Mouse (Mus musculus): ENCODE results near the gene Rassf9.

Gene Rassf9

GRCm38 (mm10) chr10:102511807-102512461 is at the start of gene Rassf9:
Gene Rassf9, plus strand, starts transcription at chr10:102512222.
- peak; percentile 11 for DNase-seq (ENCODE audit: low spot score in 2 of 2)

- no peak for DNase-seq (ENCODE audit: low spot score in 2 of 2)
Observed at GRCm38 (mm10) chr10:102469412-102469811, 42.6 kb upstream of the Rassf9 start.

DNA sequence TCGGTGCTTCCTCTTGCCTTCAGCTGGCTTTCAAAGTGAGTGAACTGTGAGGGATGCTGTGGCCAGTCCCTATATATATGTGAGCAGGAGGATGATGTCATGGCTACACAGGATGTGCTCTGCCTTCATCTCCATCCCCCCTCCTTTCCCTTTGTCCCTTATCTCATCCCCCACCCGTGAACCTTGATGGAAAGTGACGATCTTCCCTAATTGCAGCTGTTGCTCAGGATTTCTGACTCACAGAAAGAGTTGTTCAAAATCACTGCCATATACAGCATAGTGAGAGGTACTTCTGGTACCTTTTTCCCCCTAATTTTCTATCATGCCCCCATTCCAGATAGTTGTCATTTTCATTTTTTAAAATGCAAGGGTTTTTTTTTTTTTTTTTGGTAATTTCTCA is 21.6 kb upstream of the Rassf9 start, which contains the start of gene Nts:
Gene Nts, minus strand, starts transcription at position 101 of the 400 bp plus-strand sequence.
- no peak for DNase-seq (ENCODE audit: low spot score in 2 of 2)

DNA sequence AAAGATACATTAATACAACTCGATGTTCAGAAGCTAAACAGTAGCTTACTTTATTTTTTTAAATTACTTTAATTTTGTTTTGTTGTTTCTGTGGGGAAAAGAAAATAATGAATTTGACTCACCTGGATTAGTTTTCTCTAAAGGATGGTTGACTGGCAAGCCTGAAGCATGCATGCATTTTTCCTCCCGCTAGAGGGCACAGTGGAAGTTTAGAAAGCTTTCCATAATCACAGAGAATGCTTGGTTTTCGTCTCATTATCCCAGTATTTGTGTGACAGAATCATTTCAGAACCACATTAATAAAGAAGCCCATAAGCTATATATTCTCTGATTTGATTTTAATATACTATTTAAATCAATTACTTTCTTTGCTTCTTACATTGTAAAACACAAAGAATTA is 20.2 kb upstream of the Rassf9 start:
- DNase-seq (ENCODE audit: low spot score in 2 of 2): peak in 1 of 2 experiments; percentile 28

- peak in 1 of 2 experiments; percentile 2 for DNase-seq (ENCODE audit: low spot score in 2 of 2)
Observed at GRCm38 (mm10) chr10:102498754-102499153, 13.3 kb upstream of the Rassf9 start.

DNA sequence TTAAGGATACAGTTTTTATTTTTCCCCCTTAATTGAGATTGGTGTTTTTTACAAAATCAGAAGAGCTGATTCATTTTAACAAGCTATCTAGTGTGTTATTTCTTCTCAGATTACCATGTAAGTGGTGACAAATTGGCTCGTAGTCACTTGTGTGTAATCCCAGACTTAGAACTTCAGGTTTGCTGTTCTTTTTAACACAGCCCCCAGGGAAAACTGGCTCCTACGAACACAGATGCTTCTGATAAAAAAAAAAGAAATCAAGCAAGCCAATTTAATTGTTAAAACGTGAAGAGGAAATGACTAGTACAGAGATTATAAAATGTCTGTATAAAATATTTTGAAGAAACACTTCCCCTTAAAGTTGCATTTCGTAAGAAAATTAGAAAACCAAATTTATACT is 4.6 kb upstream of the Rassf9 start:
- no peak for DNase-seq (ENCODE audit: low spot score in 2 of 2)

GRCm38 (mm10) chr10:102511461-102511806 is 588 bp upstream of the Rassf9 start:
- DNase-seq (ENCODE audit: low spot score in 2 of 2): no peak

GRCm38 (mm10) chr10:102514159-102514558 is 2.1 kb downstream of the Rassf9 start:
- DNase-seq (ENCODE audit: low spot score in 2 of 2): no peak

DNA sequence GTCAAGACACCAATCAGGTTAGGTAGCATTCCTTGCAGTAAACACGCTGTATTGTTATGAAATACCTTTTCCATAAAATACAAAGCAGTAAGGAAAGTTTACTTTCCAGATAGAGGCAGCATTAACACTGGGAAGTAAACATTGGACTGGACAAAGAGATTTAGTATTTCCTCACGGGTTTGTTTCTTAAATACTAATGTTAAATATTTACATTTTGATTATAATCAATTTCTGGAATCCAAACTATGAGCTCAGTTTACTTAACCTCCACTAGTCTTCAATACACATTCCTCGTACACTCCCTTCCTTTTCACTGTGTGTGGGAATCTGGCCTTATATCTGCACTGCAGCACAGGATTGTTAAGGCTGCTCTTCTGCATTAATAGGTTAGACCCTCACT is 15.9 kb downstream of the Rassf9 start:
- DNase-seq (ENCODE audit: low spot score in 2 of 2): no peak

GRCm38 (mm10) chr10:102553941-102554340 is 41.9 kb downstream of the Rassf9 start:
- no peak for DNase-seq (ENCODE audit: low spot score in 2 of 2)

DNA sequence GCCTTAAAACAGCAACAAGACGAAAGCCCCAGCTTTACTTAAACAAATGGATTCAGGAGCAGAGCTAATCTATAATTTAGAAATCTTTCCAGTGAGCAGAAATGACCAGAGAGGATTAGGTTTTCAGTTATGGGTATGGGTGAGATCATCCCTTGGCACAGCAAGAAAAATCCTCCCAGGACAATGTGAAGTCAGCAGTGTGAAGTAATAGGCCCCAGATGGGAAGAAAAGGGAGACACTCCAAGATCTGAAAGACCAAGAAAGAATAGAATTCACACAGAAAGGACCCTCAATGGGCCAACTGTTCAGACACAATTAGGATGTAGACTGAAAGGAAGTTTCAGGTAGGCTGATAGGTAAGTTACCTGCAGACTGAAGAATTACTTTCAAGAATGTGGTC is 50.5 kb downstream of the Rassf9 start:
- DNase-seq (ENCODE audit: low spot score in 2 of 2): no peak

DNA sequence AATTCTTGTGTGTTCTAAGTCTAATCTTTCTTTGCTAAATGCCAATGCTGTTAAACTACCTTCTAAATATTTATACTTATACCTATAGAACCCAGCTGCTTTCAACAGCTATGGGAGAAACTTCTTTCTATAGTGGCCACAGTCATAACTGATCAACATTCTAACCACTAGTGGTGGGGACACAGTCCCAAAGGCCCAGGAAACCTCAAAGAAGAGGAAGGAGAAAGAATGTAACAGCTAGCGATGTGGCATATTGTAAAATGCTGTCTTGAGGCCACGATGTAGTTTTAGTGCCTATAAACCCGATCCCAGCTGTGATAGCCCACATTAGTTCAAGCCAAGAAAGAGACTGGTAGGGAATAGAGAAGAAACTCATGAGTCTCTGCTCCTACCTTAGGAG is 65.9 kb downstream of the Rassf9 start:
- DNase-seq (ENCODE audit: low spot score in 2 of 2): no peak

GRCm38 (mm10) chr10:102594306-102594705 is 82.3 kb downstream of the Rassf9 start:
- DNase-seq (ENCODE audit: low spot score in 2 of 2): no peak
